Mouse (Mus musculus): ENCODE results near the gene Gm16513. TPM values are rescaled to one million over a fixed set of nuclear protein-coding genes. Genes with fewer than 3 reads are reported as not detected.
"Not testable (repeated sequence)": the region's sequence is repeated elsewhere in the genome, so short reads cannot be mapped to it uniquely, and the experiment has no call there.

Gm16513 gene
- total RNA-seq (2021), result not detected in 2 replicates
- long read RNA-seq, result 0 reads

- DNase-seq, result not testable (repeated sequence)
Observed at GRCm38 (mm10) chr5:95182324-95182723, at the start of gene Gm16513. Gene Gm16513, plus strand, starts transcription at chr5:95182624.

Other genes with a start within 250 kb of the Gm16513 start
- not detected in 2 replicates for gene Gm6367, start 194.0 kb upstream of the Gm16513 start, total RNA-seq (2021)
- not detected in 2 replicates for gene Gm7942, start 75.7 kb upstream of the Gm16513 start, total RNA-seq (2021)
- gene Gm10424, start 90.1 kb downstream of the Gm16513 start, total RNA-seq (2021), result not detected in 2 replicates
- gene Gm3259, start 123.3 kb downstream of the Gm16513 start, total RNA-seq (2021), result not detected in 2 replicates